Mouse (Mus musculus): ENCODE measurements around the gene Galnt18. TPM values are rescaled to one million over a fixed set of nuclear protein-coding genes. Genes with fewer than 3 reads are reported as not detected.

Gene Galnt18
- polyA plus RNA-seq, 1 experiment from 2014 or later: 5.2 TPM

- H3K27me3 ChIP-seq (ENCODE audit: control insufficient read depth, insufficient read depth, low read length): no peaks in the 10 kb centered on the region
- no peaks in the 10 kb centered on the region for H3K4me1 ChIP-seq (replicated peaks; ENCODE audit: control insufficient read depth, insufficient read depth, low read length)
- no peaks in the 10 kb centered on the region for H3K36me3 ChIP-seq (ENCODE audit: control insufficient read depth, insufficient read depth, low read length)
- ATAC-seq (ENCODE audit: low FRiP score) (no peak), DNase-seq (ENCODE audit: low spot score) (no peak)
- H3K9me3 ChIP-seq (ENCODE audit: control insufficient read depth, low read length): no peaks in the 10 kb centered on the region
- H3K9ac ChIP-seq (ENCODE audit: low read depth, low read length): no peak overlapping the region
- H3K27ac ChIP-seq (ENCODE audit: low read depth, low read length): no peak overlapping the region
- H3K4me3 ChIP-seq (ENCODE audit: low read depth, low read length): no peak overlapping the region
- H3K4me2 ChIP-seq (replicated peaks; ENCODE audit: low read depth, low read length): no peak overlapping the region
- 71% methylated on average over 3 of the region's 3 CpGs for WGBS
Observed at GRCm38 (mm10) chr7:111713828-111714600, 65.8 kb downstream of the Galnt18 start.

DNA sequence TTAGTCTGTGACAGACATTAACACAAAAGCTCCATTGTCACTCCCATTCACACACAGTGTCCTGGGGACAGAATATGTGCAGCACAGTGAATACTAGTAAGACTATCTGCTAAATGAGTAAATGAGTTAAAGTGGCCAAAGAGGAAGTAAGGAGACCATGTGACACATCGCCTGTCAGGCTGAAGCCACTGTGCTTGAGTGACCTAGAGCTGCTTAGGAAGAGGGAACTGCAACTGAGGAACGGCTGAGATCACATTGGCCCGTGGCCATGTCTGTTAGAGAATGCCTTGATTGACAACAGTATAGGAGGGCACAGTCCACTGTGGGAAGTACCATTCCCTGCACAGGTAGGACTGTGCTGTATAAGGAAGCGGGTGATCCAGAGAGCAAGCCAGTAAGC, 67.0 kb downstream of the Galnt18 start:
- Histone ChIP-seq H3K4me1 (replicated peaks; ENCODE audit: control insufficient read depth, insufficient read depth, low read length) (no peaks in the 10 kb centered on the region), H3K9me3 (ENCODE audit: control insufficient read depth, low read length) (no peaks in the 10 kb centered on the region), H3K27me3 (ENCODE audit: control insufficient read depth, insufficient read depth, low read length) (no peaks in the 10 kb centered on the region), H3K36me3 (ENCODE audit: control insufficient read depth, insufficient read depth, low read length) (no peaks in the 10 kb centered on the region), H3K4me3 (ENCODE audit: low read depth, low read length) (no peak overlapping the region), H3K4me2 (replicated peaks; ENCODE audit: low read depth, low read length) (no peak overlapping the region), H3K27ac (ENCODE audit: low read depth, low read length) (no peak overlapping the region), H3K9ac (ENCODE audit: low read depth, low read length) (no peak overlapping the region)
- 86% methylated on average over 4 of the region's 4 CpGs for WGBS
- no peak for ATAC-seq (ENCODE audit: low FRiP score)
- no peak for DNase-seq (ENCODE audit: low spot score)

GRCm38 (mm10) chr7:111711045-111711808, 68.5 kb downstream of the Galnt18 start:
- no peaks in the 10 kb centered on the region for H3K27me3 ChIP-seq (ENCODE audit: control insufficient read depth, insufficient read depth, low read length)
- no peaks in the 10 kb centered on the region for H3K4me1 ChIP-seq (replicated peaks; ENCODE audit: control insufficient read depth, insufficient read depth, low read length)
- no peak for ATAC-seq (ENCODE audit: low FRiP score)
- no peak overlapping the region for H3K4me2 ChIP-seq (replicated peaks; ENCODE audit: low read depth, low read length)
- H3K4me3 ChIP-seq (ENCODE audit: low read depth, low read length): no peak overlapping the region
- no peak overlapping the region for H3K27ac ChIP-seq (ENCODE audit: low read depth, low read length)
- no peaks in the 10 kb centered on the region for H3K36me3 ChIP-seq (ENCODE audit: control insufficient read depth, insufficient read depth, low read length)
- WGBS: 90% methylated on average over 6 of the region's 6 CpGs
- H3K9me3 ChIP-seq (ENCODE audit: control insufficient read depth, low read length): no peaks in the 10 kb centered on the region
- no peak for DNase-seq (ENCODE audit: low spot score)
- H3K9ac ChIP-seq (ENCODE audit: low read depth, low read length): no peak overlapping the region

DNA sequence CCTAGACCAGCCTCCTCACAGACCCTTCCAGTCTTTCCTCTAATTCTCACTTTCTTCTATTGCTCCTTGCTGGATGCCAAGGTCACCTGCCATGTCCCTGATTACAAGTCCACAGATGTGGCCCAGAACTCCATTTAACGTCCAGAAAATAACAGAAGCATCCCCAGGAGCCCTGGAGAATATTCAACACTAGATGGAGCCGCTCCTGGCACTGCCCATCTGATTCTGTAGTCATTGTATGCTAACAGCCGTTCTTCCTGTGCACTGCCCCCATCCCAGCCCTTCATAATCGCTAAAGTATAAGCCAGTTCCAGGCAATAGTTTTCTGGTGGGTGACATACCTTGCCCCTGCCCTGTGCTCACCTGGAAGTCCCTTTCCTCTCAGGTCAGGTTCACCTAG, 69.5 kb downstream of the Galnt18 start:
- H3K27me3 ChIP-seq (ENCODE audit: control insufficient read depth, insufficient read depth, low read length): no peaks in the 10 kb centered on the region
- H3K4me3 ChIP-seq (ENCODE audit: low read depth, low read length): no peak overlapping the region
- H3K4me2 ChIP-seq (replicated peaks; ENCODE audit: low read depth, low read length): no peak overlapping the region
- H3K9me3 ChIP-seq (ENCODE audit: control insufficient read depth, low read length): no peaks in the 10 kb centered on the region
- H3K9ac ChIP-seq (ENCODE audit: low read depth, low read length): no peak overlapping the region
- H3K36me3 ChIP-seq (ENCODE audit: control insufficient read depth, insufficient read depth, low read length): no peaks in the 10 kb centered on the region
- no peak for ATAC-seq (ENCODE audit: low FRiP score)
- DNase-seq (ENCODE audit: low spot score): no peak
- H3K27ac ChIP-seq (ENCODE audit: low read depth, low read length): no peak overlapping the region
- 59% methylated on average over 4 of the region's 4 CpGs for WGBS
- H3K4me1 ChIP-seq (replicated peaks; ENCODE audit: control insufficient read depth, insufficient read depth, low read length): no peaks in the 10 kb centered on the region

DNA sequence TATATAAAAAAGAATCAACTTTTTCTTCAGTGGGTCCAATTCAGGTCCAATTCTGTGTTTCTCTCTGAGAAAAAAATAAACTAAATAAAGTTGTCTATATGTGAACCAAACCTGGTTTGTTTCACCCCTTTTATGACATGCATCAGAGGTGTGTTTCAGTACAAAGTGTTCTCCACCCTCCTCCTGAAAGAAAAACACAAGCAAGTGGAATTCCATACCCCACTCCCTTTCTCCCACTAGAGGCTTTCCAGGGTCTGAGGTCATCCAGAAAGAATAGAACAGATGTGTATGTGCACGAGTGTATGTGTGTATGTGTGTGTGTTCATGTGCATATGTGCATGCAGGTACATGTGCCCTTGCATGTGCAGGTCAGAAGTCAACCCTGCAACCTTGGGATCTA, 71.2 kb downstream of the Galnt18 start:
- no peak overlapping the region for H3K9ac ChIP-seq (ENCODE audit: low read depth, low read length)
- H3K36me3 ChIP-seq (ENCODE audit: control insufficient read depth, insufficient read depth, low read length): no peaks in the 10 kb centered on the region
- no peak overlapping the region for H3K4me3 ChIP-seq (ENCODE audit: low read depth, low read length)
- no peaks in the 10 kb centered on the region for H3K27me3 ChIP-seq (ENCODE audit: control insufficient read depth, insufficient read depth, low read length)
- ATAC-seq (ENCODE audit: low FRiP score): no peak
- no peak overlapping the region for H3K4me2 ChIP-seq (replicated peaks; ENCODE audit: low read depth, low read length)
- no peak overlapping the region for H3K27ac ChIP-seq (ENCODE audit: low read depth, low read length)
- no peak for DNase-seq (ENCODE audit: low spot score)
- no peaks in the 10 kb centered on the region for H3K9me3 ChIP-seq (ENCODE audit: control insufficient read depth, low read length)
- H3K4me1 ChIP-seq (replicated peaks; ENCODE audit: control insufficient read depth, insufficient read depth, low read length): no peaks in the 10 kb centered on the region
- WGBS: 52% methylated on average over 1 of the region's 1 CpGs

DNA sequence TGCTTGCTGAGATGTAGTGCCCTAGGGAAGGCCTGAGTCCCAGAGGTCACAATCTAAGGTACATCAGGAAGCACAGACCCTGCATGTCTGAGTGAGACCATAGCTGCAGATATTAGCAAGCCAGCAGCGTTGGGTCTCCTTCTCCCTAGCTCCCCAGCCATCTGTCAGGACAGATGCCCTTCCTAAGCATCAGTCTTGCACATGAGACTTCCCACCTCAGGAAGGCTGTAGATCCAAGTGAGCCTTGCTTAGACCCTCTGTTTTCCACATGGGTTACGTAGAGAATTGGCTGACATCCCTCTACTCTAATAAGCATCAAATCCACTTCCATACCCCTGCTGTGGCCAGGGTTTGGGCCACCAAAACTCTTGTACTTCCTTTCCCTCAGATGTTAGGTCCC, 76.8 kb downstream of the Galnt18 start:
- Histone ChIP-seq H3K4me2 (replicated peaks; ENCODE audit: low read depth, low read length) (no peak overlapping the region), H3K27ac (ENCODE audit: low read depth, low read length) (no peak overlapping the region), H3K4me3 (ENCODE audit: low read depth, low read length) (no peak overlapping the region), H3K9ac (ENCODE audit: low read depth, low read length) (no peak overlapping the region), H3K36me3 (ENCODE audit: control insufficient read depth, insufficient read depth, low read length) (no peaks in the 10 kb centered on the region), H3K4me1 (replicated peaks; ENCODE audit: control insufficient read depth, insufficient read depth, low read length) (no peaks in the 10 kb centered on the region), H3K27me3 (ENCODE audit: control insufficient read depth, insufficient read depth, low read length) (no peaks in the 10 kb centered on the region), H3K9me3 (ENCODE audit: control insufficient read depth, low read length) (no peaks in the 10 kb centered on the region)
- no peak for DNase-seq (ENCODE audit: low spot score)
- no peak for ATAC-seq (ENCODE audit: low FRiP score)
- 95% methylated on average over 2 of the region's 2 CpGs for WGBS

DNA sequence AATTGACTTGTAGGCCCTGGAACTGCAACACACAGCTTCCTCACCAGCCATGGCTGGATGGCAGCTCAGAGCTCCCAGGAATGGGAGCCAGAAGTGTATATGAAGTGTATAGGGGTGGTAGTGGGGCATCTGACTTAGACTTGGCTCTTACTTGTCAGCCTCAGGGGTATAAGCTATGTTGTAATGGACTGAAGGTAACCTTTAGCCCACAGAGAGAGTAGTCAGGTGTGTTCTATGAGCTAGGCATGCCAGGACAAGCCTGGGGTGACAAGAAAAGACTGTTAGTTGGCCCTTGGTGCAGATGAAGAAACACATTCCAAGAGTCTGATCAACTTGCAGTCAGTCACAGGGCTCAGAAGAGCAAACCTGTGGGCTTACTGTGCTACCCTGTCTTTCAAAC, 78.0 kb downstream of the Galnt18 start:
- H3K36me3 ChIP-seq (ENCODE audit: control insufficient read depth, insufficient read depth, low read length): no peaks in the 10 kb centered on the region

GRCm38 (mm10) chr7:111699446-111699845, 80.3 kb downstream of the Galnt18 start:
- Histone ChIP-seq H3K4me1 (replicated peaks; ENCODE audit: control insufficient read depth, insufficient read depth, low read length) (no peaks in the 10 kb centered on the region), H3K9me3 (ENCODE audit: control insufficient read depth, low read length) (no peaks in the 10 kb centered on the region), H3K36me3 (ENCODE audit: control insufficient read depth, insufficient read depth, low read length) (no peaks in the 10 kb centered on the region), H3K27me3 (ENCODE audit: control insufficient read depth, insufficient read depth, low read length) (no peaks in the 10 kb centered on the region), H3K4me3 (ENCODE audit: low read depth, low read length) (no peak overlapping the region), H3K9ac (ENCODE audit: low read depth, low read length) (no peak overlapping the region), H3K27ac (ENCODE audit: low read depth, low read length) (no peak overlapping the region), H3K4me2 (replicated peaks; ENCODE audit: low read depth, low read length) (no peak overlapping the region)
- WGBS: 73% methylated on average over 3 of the region's 3 CpGs
- ATAC-seq (ENCODE audit: low FRiP score) (no peak), DNase-seq (ENCODE audit: low spot score) (no peak)

More for the DNA sequence above, 78.0 kb downstream of the Galnt18 start:
- ATAC-seq (ENCODE audit: low FRiP score) (no peak), DNase-seq (ENCODE audit: low spot score) (no peak)
- Histone ChIP-seq H3K4me3 (ENCODE audit: low read depth, low read length) (no peak overlapping the region), H3K27ac (ENCODE audit: low read depth, low read length) (no peak overlapping the region), H3K27me3 (ENCODE audit: control insufficient read depth, insufficient read depth, low read length) (no peaks in the 10 kb centered on the region), H3K9me3 (ENCODE audit: control insufficient read depth, low read length) (no peaks in the 10 kb centered on the region), H3K4me2 (replicated peaks; ENCODE audit: low read depth, low read length) (no peak overlapping the region), H3K9ac (ENCODE audit: low read depth, low read length) (no peak overlapping the region), H3K4me1 (replicated peaks; ENCODE audit: control insufficient read depth, insufficient read depth, low read length) (no peaks in the 10 kb centered on the region)

DNA sequence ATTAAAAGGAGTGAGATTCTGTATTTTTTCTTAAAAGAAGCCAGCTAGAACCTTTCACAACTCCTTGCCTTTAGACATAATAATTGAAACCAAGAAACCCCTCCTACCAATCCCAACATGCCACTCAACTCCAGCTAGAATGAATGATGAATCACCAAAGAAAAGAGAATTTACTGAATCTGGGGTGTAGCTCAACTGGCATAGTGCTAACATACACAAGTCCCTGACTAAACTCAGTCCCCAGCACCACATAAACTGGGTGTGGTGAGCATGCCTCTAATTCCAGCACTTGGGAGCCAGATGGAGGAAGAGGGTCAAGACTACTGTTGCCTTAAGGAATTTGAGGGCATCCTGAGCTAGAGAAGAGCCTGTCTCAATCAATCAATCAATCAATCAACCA, 83.6 kb downstream of the Galnt18 start:
- H3K4me2 ChIP-seq (replicated peaks; ENCODE audit: low read depth, low read length): no peak overlapping the region
- no peaks in the 10 kb centered on the region for H3K9me3 ChIP-seq (ENCODE audit: control insufficient read depth, low read length)
- no peak for ATAC-seq (ENCODE audit: low FRiP score)
- H3K27ac ChIP-seq (ENCODE audit: low read depth, low read length): no peak overlapping the region
- no peak overlapping the region for H3K4me3 ChIP-seq (ENCODE audit: low read depth, low read length)
- H3K4me1 ChIP-seq (replicated peaks; ENCODE audit: control insufficient read depth, insufficient read depth, low read length): 0 out of 2 replicates have a peak, but pooled peaks cover 2% of the 10 kb centered on the region
- no peak overlapping the region for H3K9ac ChIP-seq (ENCODE audit: low read depth, low read length)
- no peak for DNase-seq (ENCODE audit: low spot score)
- H3K36me3 ChIP-seq (ENCODE audit: control insufficient read depth, insufficient read depth, low read length): no peaks in the 10 kb centered on the region
- no peaks in the 10 kb centered on the region for H3K27me3 ChIP-seq (ENCODE audit: control insufficient read depth, insufficient read depth, low read length)
